Mouse (Mus musculus): ENCODE measurements around the gene Pink1. TPM values are rescaled to one million over a fixed set of nuclear protein-coding genes. Genes with fewer than 3 reads are reported as not detected.
A peak's percentile ranks its signal among the peaks of the same experiment; 100 is the strongest.

The Pink1 gene
- total and polyA plus RNA-seq, 2 experiments from 2014 or later: 143 to 288 TPM

- Histone ChIP-seq H3K4me2 (ENCODE audit: low read depth, low read length) (no peak overlapping the region), H3K9ac (replicated peaks; ENCODE audit: low read length) (no peak overlapping the region), H3K4me3 (ENCODE audit: low read length) (no peak overlapping the region), H3K4me1 (ENCODE audit: insufficient read depth, low read length) (no peaks in the 10 kb centered on the region; the same call in 1 of the 2 replicates), H3K27me3 (ENCODE audit: insufficient read depth, low read length) (no peaks in the 10 kb centered on the region), H3K36me3 (ENCODE audit: insufficient read depth, low read length) (no peaks in the 10 kb centered on the region), H3K27ac (no peak overlapping the region), H3K9me3 (ENCODE audit: low read length) (no peaks in the 10 kb centered on the region)
- peak; percentile 66 for DNase-seq (ENCODE audit: low spot score)
- 55% methylated on average over 10 of the region's 10 CpGs for WGBS
- peak; percentile 27 for TF ChIP-seq CTCF (IDR thresholded peaks at IDR 0.05; ENCODE audit: low read depth)
- ATAC-seq: peak; percentile 21; the same call in 1 of the 2 replicates
Measured at GRCm38 (mm10) chr4:138353438-138354171, 27.5 kb upstream of the Pink1 start.

GRCm38 (mm10) chr4:138352692-138353091 is 26.6 kb upstream of the Pink1 start:
- 85% methylated on average over 6 of the region's 6 CpGs for WGBS
- no peaks in the 10 kb centered on the region for H3K27me3 ChIP-seq (ENCODE audit: insufficient read depth, low read length)
- TF ChIP-seq CTCF (IDR thresholded peaks at IDR 0.05; ENCODE audit: low read depth): no peak
- no peak for ATAC-seq
- no peaks in the 10 kb centered on the region; the same call in 1 of the 2 replicates for H3K4me1 ChIP-seq (ENCODE audit: insufficient read depth, low read length)
- no peaks in the 10 kb centered on the region for H3K36me3 ChIP-seq (ENCODE audit: insufficient read depth, low read length)
- no peak overlapping the region for H3K4me2 ChIP-seq (ENCODE audit: low read depth, low read length)
- no peak for DNase-seq (ENCODE audit: low spot score)
- H3K9ac ChIP-seq (replicated peaks; ENCODE audit: low read length): no peak overlapping the region
- H3K27ac ChIP-seq: no peak overlapping the region
- no peaks in the 10 kb centered on the region for H3K9me3 ChIP-seq (ENCODE audit: low read length)
- no peak overlapping the region for H3K4me3 ChIP-seq (ENCODE audit: low read length)

- Histone ChIP-seq H3K27ac (no peak overlapping the region), H3K27me3 (ENCODE audit: insufficient read depth, low read length) (no peaks in the 10 kb centered on the region), H3K4me2 (ENCODE audit: low read depth, low read length) (no peak overlapping the region), H3K9me3 (ENCODE audit: low read length) (no peaks in the 10 kb centered on the region), H3K9ac (replicated peaks; ENCODE audit: low read length) (no peak overlapping the region), H3K4me3 (ENCODE audit: low read length) (no peak overlapping the region), H3K4me1 (ENCODE audit: insufficient read depth, low read length) (no peaks in the 10 kb centered on the region; the same call in 1 of the 2 replicates), H3K36me3 (ENCODE audit: insufficient read depth, low read length) (no peaks in the 10 kb centered on the region)
- ATAC-seq (no peak), DNase-seq (ENCODE audit: low spot score) (no peak)
- no peak for TF ChIP-seq CTCF (IDR thresholded peaks at IDR 0.05; ENCODE audit: low read depth)
- 83% methylated on average over 5 of the region's 5 CpGs for WGBS
Measured at GRCm38 (mm10) chr4:138351821-138352220, 25.7 kb upstream of the Pink1 start.

- Histone ChIP-seq H3K9me3 (ENCODE audit: low read length) (no peaks in the 10 kb centered on the region), H3K4me2 (ENCODE audit: low read depth, low read length) (no peak overlapping the region), H3K27ac (no peak overlapping the region), H3K9ac (replicated peaks; ENCODE audit: low read length) (no peak overlapping the region), H3K36me3 (ENCODE audit: insufficient read depth, low read length) (no peaks in the 10 kb centered on the region), H3K4me3 (ENCODE audit: low read length) (no peak overlapping the region), H3K27me3 (ENCODE audit: insufficient read depth, low read length) (no peaks in the 10 kb centered on the region), H3K4me1 (ENCODE audit: insufficient read depth, low read length) (no peaks in the 10 kb centered on the region)
- TF ChIP-seq CTCF (IDR thresholded peaks at IDR 0.05; ENCODE audit: low read depth): no peak
- WGBS: 73% methylated on average over 7 of the region's 7 CpGs
- no peak for DNase-seq (ENCODE audit: low spot score)
- no peak for ATAC-seq
Measured at GRCm38 (mm10) chr4:138348716-138349115, 22.6 kb upstream of the Pink1 start.

GRCm38 (mm10) chr4:138347280-138347679 is 21.2 kb upstream of the Pink1 start:
- ATAC-seq: no peak
- no peaks in the 10 kb centered on the region for H3K27me3 ChIP-seq (ENCODE audit: insufficient read depth, low read length)
- no peak for TF ChIP-seq CTCF (IDR thresholded peaks at IDR 0.05; ENCODE audit: low read depth)
- H3K4me1 ChIP-seq (ENCODE audit: insufficient read depth, low read length): no peaks in the 10 kb centered on the region
- 64% methylated on average over 1 of the region's 1 CpGs for WGBS
- H3K9me3 ChIP-seq (ENCODE audit: low read length): no peaks in the 10 kb centered on the region
- DNase-seq (ENCODE audit: low spot score): no peak
- no peak overlapping the region for H3K4me2 ChIP-seq (ENCODE audit: low read depth, low read length)
- H3K27ac ChIP-seq: no peak overlapping the region
- H3K4me3 ChIP-seq (ENCODE audit: low read length): no peak overlapping the region
- H3K9ac ChIP-seq (replicated peaks; ENCODE audit: low read length): no peak overlapping the region
- H3K36me3 ChIP-seq (ENCODE audit: insufficient read depth, low read length): no peaks in the 10 kb centered on the region

GRCm38 (mm10) chr4:138344891-138345545 is 18.9 kb upstream of the Pink1 start:
- Histone ChIP-seq H3K4me1 (ENCODE audit: insufficient read depth, low read length) (no peaks in the 10 kb centered on the region), H3K4me3 (ENCODE audit: low read length) (no peak overlapping the region), H3K9ac (replicated peaks; ENCODE audit: low read length) (no peak overlapping the region), H3K36me3 (ENCODE audit: insufficient read depth, low read length) (no peaks in the 10 kb centered on the region), H3K27ac (no peak overlapping the region), H3K9me3 (ENCODE audit: low read length) (no peaks in the 10 kb centered on the region), H3K27me3 (ENCODE audit: insufficient read depth, low read length) (no peaks in the 10 kb centered on the region), H3K4me2 (ENCODE audit: low read depth, low read length) (no peak overlapping the region)
- TF ChIP-seq CTCF (IDR thresholded peaks at IDR 0.05; ENCODE audit: low read depth): 0 out of 2 replicates have a peak, but pooled peaks have one; percentile 3
- peak; percentile 39 for DNase-seq (ENCODE audit: low spot score)
- 50% methylated on average over 9 of the region's 9 CpGs for WGBS
- peak; percentile 64; the same call in 1 of the 2 replicates for ATAC-seq

Measured in hindbrain, postnatal 0 days (tissue).